Mouse (Mus musculus) natural killer cell, adult 2 months (primary cell): ENCODE data around the gene Ticam1.

Source experiments
- DNase-seq, 2 experiments: peaks; one replicate each; pipeline ENCODE4 v3.0.0; 2022; ENCODE audit warnings: low spot score in 2 of 2

The Ticam1 gene

GRCm38 (mm10) chr17:56276643-56277566, at the start of gene Ticam1:
Gene Ticam1, minus strand, starts transcription at chr17:56276786.
- DNase-seq: peak; percentile 84 to 87

GRCm38 (mm10) chr17:56325450-56326152, 49.0 kb upstream of the Ticam1 start, which contains the start of gene Kdm4b:
Gene Kdm4b, plus strand, starts transcription at chr17:56326062.
- DNase-seq: peak; percentile 99

GRCm38 (mm10) chr17:56324419-56324818, 47.8 kb upstream of the Ticam1 start:
- DNase-seq: no peak

GRCm38 (mm10) chr17:56309191-56309945, 32.8 kb upstream of the Ticam1 start:
- DNase-seq: no peak

- no peak for DNase-seq
Observed at GRCm38 (mm10) chr17:56308088-56308487, 31.5 kb upstream of the Ticam1 start.

GRCm38 (mm10) chr17:56305826-56306225, 29.2 kb upstream of the Ticam1 start:
- no peak for DNase-seq

- DNase-seq: no peak
Observed at GRCm38 (mm10) chr17:56305156-56305555, 28.6 kb upstream of the Ticam1 start.

GRCm38 (mm10) chr17:56304718-56305117, 28.1 kb upstream of the Ticam1 start:
- no peak for DNase-seq

GRCm38 (mm10) chr17:56303847-56304586, 27.4 kb upstream of the Ticam1 start:
- DNase-seq: peak; percentile 96

GRCm38 (mm10) chr17:56303160-56303846, 26.7 kb upstream of the Ticam1 start, which contains the start of gene Uhrf1:
Gene Uhrf1, plus strand, starts transcription at chr17:56303321.
- DNase-seq: peak; percentile 44 to 58

- no peak for DNase-seq
Observed at GRCm38 (mm10) chr17:56302363-56302996, 25.9 kb upstream of the Ticam1 start.

GRCm38 (mm10) chr17:56300186-56300585, 23.6 kb upstream of the Ticam1 start, which contains the start of gene Arrdc5:
Gene Arrdc5, minus strand, starts transcription at chr17:56300286.
- DNase-seq: no peak

- no peak for DNase-seq
Observed at GRCm38 (mm10) chr17:56298238-56298637, 21.7 kb upstream of the Ticam1 start.

GRCm38 (mm10) chr17:56296201-56296600, 19.6 kb upstream of the Ticam1 start:
- no peak for DNase-seq

GRCm38 (mm10) chr17:56294241-56294640, 17.7 kb upstream of the Ticam1 start:
- no peak for DNase-seq

GRCm38 (mm10) chr17:56293291-56293690, 16.7 kb upstream of the Ticam1 start:
- DNase-seq: no peak

GRCm38 (mm10) chr17:56292531-56293222, 16.1 kb upstream of the Ticam1 start, which contains the start of gene Plin3:
Gene Plin3, minus strand, starts transcription at chr17:56292873.
- DNase-seq: no peak

- no peak for DNase-seq
Observed at GRCm38 (mm10) chr17:56291826-56292475, 15.4 kb upstream of the Ticam1 start.

GRCm38 (mm10) chr17:56291171-56291511, 14.6 kb upstream of the Ticam1 start:
- DNase-seq: peak; percentile 78 to 89
